Mouse (Mus musculus) layer of hippocampus, postnatal 10 days (tissue): Measurements from ENCODE around the gene Tmem253. TPM values are rescaled to one million over a fixed set of nuclear protein-coding genes. Genes with fewer than 3 reads are reported as not detected.
"Not testable (repeated sequence)": the region's sequence is repeated elsewhere in the genome, so short reads cannot be mapped to it uniquely, and the experiment has no call there.

Experiments
- DNase-seq, 2 experiments: peaks; one replicate each; pipeline ENCODE4 v3.0.0; 2021; ENCODE audit warnings: low spot score in 2 of 2
- total RNA-seq, 2 experiments: library from RNA; stranded (reverse); gene quantifications; 2 replicates each; pipeline ENCODE4 v1.2.3; 2021

Tmem253 gene
- total RNA-seq, 2 experiments from 2014 or later = 0.51 TPM; not detected in 1

GRCm38 (mm10) chr14:52021138-52021529, 5.7 kb downstream of the Tmem253 start:
- no peak for DNase-seq

- no peak for DNase-seq
Observed at GRCm38 (mm10) chr14:52021568-52022212, 6.2 kb downstream of the Tmem253 start.

GRCm38 (mm10) chr14:52022244-52022708, 6.8 kb downstream of the Tmem253 start:
- DNase-seq = no peak

- DNase-seq = peak; percentile 84 to 89
Observed at GRCm38 (mm10) chr14:52022709-52023459, 7.4 kb downstream of the Tmem253 start.

- DNase-seq = no peak
Observed at GRCm38 (mm10) chr14:52024133-52024532, 8.7 kb downstream of the Tmem253 start.

- no peak for DNase-seq
Observed at GRCm38 (mm10) chr14:52026342-52026741, 10.9 kb downstream of the Tmem253 start.

GRCm38 (mm10) chr14:52035926-52036325, 20.5 kb downstream of the Tmem253 start:
- no peak for DNase-seq

GRCm38 (mm10) chr14:52039332-52039731, 23.9 kb downstream of the Tmem253 start:
- DNase-seq = no peak

GRCm38 (mm10) chr14:52042359-52042758, 26.9 kb downstream of the Tmem253 start, which contains the start of gene Olfr221:
Gene Olfr221 (minus strand): TSS chr14:52042459.
- DNase-seq = not testable (repeated sequence)

GRCm38 (mm10) chr14:52043446-52043845, 28.0 kb downstream of the Tmem253 start:
- no peak for DNase-seq

- DNase-seq = peak; percentile 37 to 43
Observed at GRCm38 (mm10) chr14:52044901-52045678, 29.6 kb downstream of the Tmem253 start.

GRCm38 (mm10) chr14:52045966-52046565, 30.6 kb downstream of the Tmem253 start:
- no peak for DNase-seq

GRCm38 (mm10) chr14:52052720-52053119, 37.3 kb downstream of the Tmem253 start:
- DNase-seq = not testable (repeated sequence)

GRCm38 (mm10) chr14:52059982-52060381, 44.5 kb downstream of the Tmem253 start:
- no peak for DNase-seq

GRCm38 (mm10) chr14:52060800-52061199, 45.3 kb downstream of the Tmem253 start:
- DNase-seq = no peak

- no peak for DNase-seq
Observed at GRCm38 (mm10) chr14:52061798-52062197, 46.3 kb downstream of the Tmem253 start.

GRCm38 (mm10) chr14:52066135-52066534, 50.7 kb downstream of the Tmem253 start:
- DNase-seq = no peak
